Mouse (Mus musculus) gonadal fat pad, adult 2 months (tissue): ENCODE measurements around the gene Osbpl3. TPM values are rescaled to one million over a fixed set of nuclear protein-coding genes. Genes with fewer than 3 reads are reported as not detected.

Experiments
- DNase-seq: peaks from one replicate; pipeline ENCODE4 v3.0.0-alpha.2; 2012; ENCODE audit warnings: low read depth
- polyA plus RNA-seq: library from polyadenylated mRNA; depleted of rRNA; stranded (reverse); fragments of >200 nt; gene quantifications from 2 replicates; pipeline ENCODE4 v1.2.3, GENCODE M21; 2012

The Osbpl3 gene
- polyA plus RNA-seq, 1 experiment, result 2.0 TPM

- DNase-seq, result no peak
Measured at GRCm38 (mm10) chr6:50372516-50373424, 83.2 kb downstream of the Osbpl3 start.

GRCm38 (mm10) chr6:50371501-50372086 is 84.4 kb downstream of the Osbpl3 start:
- DNase-seq, result no peak

- DNase-seq, result no peak
Measured at GRCm38 (mm10) chr6:50368502-50369292, 87.3 kb downstream of the Osbpl3 start.

- no peak for DNase-seq
Measured at GRCm38 (mm10) chr6:50367836-50368235, 88.2 kb downstream of the Osbpl3 start.

- no peak for DNase-seq
Measured at GRCm38 (mm10) chr6:50366724-50367123, 89.3 kb downstream of the Osbpl3 start.

GRCm38 (mm10) chr6:50366319-50366718 is 89.7 kb downstream of the Osbpl3 start:
- no peak for DNase-seq

GRCm38 (mm10) chr6:50364364-50364763 is 91.6 kb downstream of the Osbpl3 start:
- no peak for DNase-seq

- DNase-seq, result no peak
Measured at GRCm38 (mm10) chr6:50363385-50363784, 92.6 kb downstream of the Osbpl3 start.

- DNase-seq, result no peak
Measured at GRCm38 (mm10) chr6:50362704-50363261, 93.2 kb downstream of the Osbpl3 start.

- DNase-seq, result no peak
Measured at GRCm38 (mm10) chr6:50362196-50362595, 93.8 kb downstream of the Osbpl3 start.

GRCm38 (mm10) chr6:50358104-50358679 is 97.8 kb downstream of the Osbpl3 start:
- no peak for DNase-seq

GRCm38 (mm10) chr6:50354688-50355660 is 101.0 kb downstream of the Osbpl3 start:
- no peak for DNase-seq

- no peak for DNase-seq
Measured at GRCm38 (mm10) chr6:50352812-50353211, 103.2 kb downstream of the Osbpl3 start.

- no peak for DNase-seq
Measured at GRCm38 (mm10) chr6:50350911-50351310, 105.1 kb downstream of the Osbpl3 start.

GRCm38 (mm10) chr6:50348619-50349018 is 107.4 kb downstream of the Osbpl3 start:
- DNase-seq, result no peak

GRCm38 (mm10) chr6:50346204-50346603 is 109.8 kb downstream of the Osbpl3 start:
- no peak for DNase-seq

- DNase-seq, result peak; percentile 79
Measured at GRCm38 (mm10) chr6:50340226-50340906, 115.6 kb downstream of the Osbpl3 start.

- DNase-seq, result no peak
Measured at GRCm38 (mm10) chr6:50337431-50337830, 118.6 kb downstream of the Osbpl3 start.

GRCm38 (mm10) chr6:50336376-50336775 is 119.6 kb downstream of the Osbpl3 start:
- DNase-seq, result peak; percentile 63
